Mouse (Mus musculus): Measurements from ENCODE around the gene Gm20388. TPM values are rescaled to one million over a fixed set of nuclear protein-coding genes. Genes with fewer than 3 reads are reported as not detected.

Gm20388 gene
- polyA plus RNA-seq, 1 experiment from 2014 or later, result not detected

- ATAC-seq (ENCODE audit: low FRiP score, low TSS enrichment) (no peak), DNase-seq (ENCODE audit: low spot score) (no peak)
- H3K4me3 ChIP-seq (ENCODE audit: low read depth, low read length), result no peak overlapping the region
- H3K9ac ChIP-seq (ENCODE audit: low read length), result no peak overlapping the region
- WGBS, result 66% methylated on average over 12 of the region's 12 CpGs
- H3K27ac ChIP-seq (replicated peaks), result no peak overlapping the region
- H3K27me3 ChIP-seq (ENCODE audit: control insufficient read depth, insufficient read depth, low read length), result no peaks in the 10 kb centered on the region
- H3K9me3 ChIP-seq (ENCODE audit: control insufficient read depth, low read length), result no peaks in the 10 kb centered on the region
- no peaks in the 10 kb centered on the region for H3K36me3 ChIP-seq (ENCODE audit: control insufficient read depth, insufficient read depth, low read length)
- no peak overlapping the region for H3K4me2 ChIP-seq (replicated peaks; ENCODE audit: low read depth)
- TF ChIP-seq CTCF (IDR thresholded peaks at IDR 0.05; ENCODE audit: low read depth) (no peak), EP300 (optimal IDR thresholded peaks at IDR 0.05) (no peak)
- H3K4me1 ChIP-seq (replicated peaks; ENCODE audit: control insufficient read depth, insufficient read depth), result no peaks in the 10 kb centered on the region
Measured at GRCm38 (mm10) chr8:123773468-123773867, 3862.8 kb downstream of the Gm20388 start.

GRCm38 (mm10) chr8:123774491-123774890 is 3863.8 kb downstream of the Gm20388 start:
- ATAC-seq (ENCODE audit: low FRiP score, low TSS enrichment) (no peak), DNase-seq (ENCODE audit: low spot score) (no peak)
- H3K27ac ChIP-seq (replicated peaks), result no peak overlapping the region
- no peak overlapping the region for H3K4me3 ChIP-seq (ENCODE audit: low read depth, low read length)
- H3K9ac ChIP-seq (ENCODE audit: low read length), result no peak overlapping the region
- H3K27me3 ChIP-seq (ENCODE audit: control insufficient read depth, insufficient read depth, low read length), result no peaks in the 10 kb centered on the region
- no peak for TF ChIP-seq EP300 (optimal IDR thresholded peaks at IDR 0.05)
- TF ChIP-seq CTCF (IDR thresholded peaks at IDR 0.05; ENCODE audit: low read depth), result no peak
- 100% methylated on average over 1 of the region's 1 CpGs for WGBS
- H3K4me1 ChIP-seq (replicated peaks; ENCODE audit: control insufficient read depth, insufficient read depth), result no peaks in the 10 kb centered on the region
- H3K9me3 ChIP-seq (ENCODE audit: control insufficient read depth, low read length), result no peaks in the 10 kb centered on the region
- H3K36me3 ChIP-seq (ENCODE audit: control insufficient read depth, insufficient read depth, low read length), result no peaks in the 10 kb centered on the region
- H3K4me2 ChIP-seq (replicated peaks; ENCODE audit: low read depth), result no peak overlapping the region

- no peak overlapping the region for H3K9ac ChIP-seq (ENCODE audit: low read length)
- no peak overlapping the region for H3K4me3 ChIP-seq (ENCODE audit: low read depth, low read length)
- no peak overlapping the region for H3K4me2 ChIP-seq (replicated peaks; ENCODE audit: low read depth)
- no peak overlapping the region for H3K27ac ChIP-seq (replicated peaks)
- no peaks in the 10 kb centered on the region for H3K9me3 ChIP-seq (ENCODE audit: control insufficient read depth, low read length)
- WGBS, result 34% methylated on average over 7 of the region's 7 CpGs
- H3K27me3 ChIP-seq (ENCODE audit: control insufficient read depth, insufficient read depth, low read length), result no peaks in the 10 kb centered on the region
- DNase-seq (ENCODE audit: low spot score) (peak; percentile 29), ATAC-seq (ENCODE audit: low FRiP score, low TSS enrichment) (no peak)
- no peaks in the 10 kb centered on the region for H3K36me3 ChIP-seq (ENCODE audit: control insufficient read depth, insufficient read depth, low read length)
- no peaks in the 10 kb centered on the region for H3K4me1 ChIP-seq (replicated peaks; ENCODE audit: control insufficient read depth, insufficient read depth)
- TF ChIP-seq CTCF (IDR thresholded peaks at IDR 0.05; ENCODE audit: low read depth), result no peak
- no peak for TF ChIP-seq EP300 (optimal IDR thresholded peaks at IDR 0.05)
Measured at GRCm38 (mm10) chr8:123777319-123777718, 3866.7 kb downstream of the Gm20388 start.

- Histone ChIP-seq H3K27me3 (ENCODE audit: control insufficient read depth, insufficient read depth, low read length) (no peaks in the 10 kb centered on the region), H3K4me1 (replicated peaks; ENCODE audit: control insufficient read depth, insufficient read depth) (no peaks in the 10 kb centered on the region; the same call in 1 of the 2 replicates), H3K9ac (ENCODE audit: low read length) (no peak overlapping the region), H3K9me3 (ENCODE audit: control insufficient read depth, low read length) (no peaks in the 10 kb centered on the region), H3K36me3 (ENCODE audit: control insufficient read depth, insufficient read depth, low read length) (no peaks in the 10 kb centered on the region), H3K27ac (replicated peaks) (no peak overlapping the region), H3K4me3 (ENCODE audit: low read depth, low read length) (no peak overlapping the region), H3K4me2 (replicated peaks; ENCODE audit: low read depth) (no peak overlapping the region)
- no peak for TF ChIP-seq EP300 (optimal IDR thresholded peaks at IDR 0.05)
- TF ChIP-seq CTCF (IDR thresholded peaks at IDR 0.05; ENCODE audit: low read depth), result no peak
- WGBS, result 38% methylated on average over 3 of the region's 3 CpGs
- ATAC-seq (ENCODE audit: low FRiP score, low TSS enrichment), result no peak
- DNase-seq (ENCODE audit: low spot score), result no peak
Measured at GRCm38 (mm10) chr8:123780471-123780870, 3869.8 kb downstream of the Gm20388 start.

GRCm38 (mm10) chr8:123781256-123781655 is 3870.6 kb downstream of the Gm20388 start:
- H3K4me3 ChIP-seq (ENCODE audit: low read depth, low read length), result no peak overlapping the region
- H3K27me3 ChIP-seq (ENCODE audit: control insufficient read depth, insufficient read depth, low read length), result no peaks in the 10 kb centered on the region
- peak; percentile 75 for ATAC-seq (ENCODE audit: low FRiP score, low TSS enrichment)
- H3K9ac ChIP-seq (ENCODE audit: low read length), result no peak overlapping the region
- H3K4me1 ChIP-seq (replicated peaks; ENCODE audit: control insufficient read depth, insufficient read depth), result no peaks in the 10 kb centered on the region; the same call in 1 of the 2 replicates
- DNase-seq (ENCODE audit: low spot score), result peak; percentile 55
- no peak overlapping the region for H3K4me2 ChIP-seq (replicated peaks; ENCODE audit: low read depth)
- H3K27ac ChIP-seq (replicated peaks), result no peak overlapping the region
- no peaks in the 10 kb centered on the region for H3K36me3 ChIP-seq (ENCODE audit: control insufficient read depth, insufficient read depth, low read length)
- 16% methylated on average over 8 of the region's 8 CpGs for WGBS
- TF ChIP-seq CTCF (IDR thresholded peaks at IDR 0.05; ENCODE audit: low read depth) (no peak), EP300 (optimal IDR thresholded peaks at IDR 0.05) (no peak)
- no peaks in the 10 kb centered on the region for H3K9me3 ChIP-seq (ENCODE audit: control insufficient read depth, low read length)

- H3K27me3 ChIP-seq (ENCODE audit: control insufficient read depth, insufficient read depth, low read length), result no peaks in the 10 kb centered on the region
- no peaks in the 10 kb centered on the region; the same call in 1 of the 2 replicates for H3K4me1 ChIP-seq (replicated peaks; ENCODE audit: control insufficient read depth, insufficient read depth)
- peak; percentile 91 for DNase-seq (ENCODE audit: low spot score)
- H3K27ac ChIP-seq (replicated peaks), result no peak overlapping the region
- H3K36me3 ChIP-seq (ENCODE audit: control insufficient read depth, insufficient read depth, low read length), result no peaks in the 10 kb centered on the region
- no peak overlapping the region for H3K9ac ChIP-seq (ENCODE audit: low read length)
- peak; percentile 85 for ATAC-seq (ENCODE audit: low FRiP score, low TSS enrichment)
- TF ChIP-seq CTCF (IDR thresholded peaks at IDR 0.05; ENCODE audit: low read depth) (peak; percentile 97), EP300 (optimal IDR thresholded peaks at IDR 0.05) (no peak)
- H3K9me3 ChIP-seq (ENCODE audit: control insufficient read depth, low read length), result no peaks in the 10 kb centered on the region
- H3K4me2 ChIP-seq (replicated peaks; ENCODE audit: low read depth), result no peak overlapping the region
- 4% methylated on average over 6 of the region's 6 CpGs for WGBS
- H3K4me3 ChIP-seq (ENCODE audit: low read depth, low read length), result no peak overlapping the region
Measured at GRCm38 (mm10) chr8:123783525-123784249, 3873.0 kb downstream of the Gm20388 start.
